Mouse (Mus musculus): ENCODE data around the gene Ggt5. TPM values are rescaled to one million over a fixed set of nuclear protein-coding genes. Genes with fewer than 3 reads are reported as not detected.
A peak's percentile ranks its signal among the peaks of the same experiment; 100 is the strongest.
"Not testable (repeated sequence)": the region's sequence is repeated elsewhere in the genome, so short reads cannot be mapped to it uniquely, and the experiment has no call there.

Gene Ggt5
- total and polyA plus RNA-seq, 2 experiments from 2014 or later, result 2.3 to 2.8 TPM

DNA sequence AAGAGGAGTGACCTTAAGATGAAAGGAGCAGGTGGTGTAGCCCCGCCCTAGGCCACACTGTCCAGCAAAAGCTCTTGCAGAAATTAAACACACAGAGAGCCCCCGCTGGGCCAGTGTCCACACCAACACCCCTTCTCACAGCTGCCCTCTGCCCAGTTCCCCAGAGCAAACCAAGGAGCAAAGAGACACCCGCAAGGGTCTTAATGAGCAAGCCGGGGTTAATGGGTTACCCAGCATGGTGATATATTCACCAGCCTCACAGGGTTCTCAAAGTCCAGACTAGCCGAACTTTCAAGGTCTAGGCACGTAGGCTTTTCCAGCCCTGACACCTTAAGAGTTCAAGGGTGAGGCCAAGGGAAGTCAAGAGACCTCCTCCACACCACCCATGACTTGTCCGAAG is 23.2 kb upstream of the Ggt5 start:
- DNase-seq (ENCODE audit: low spot score) (no peak), ATAC-seq (no peak)
- Histone ChIP-seq H3K9me3 (ENCODE audit: low read length) (no peaks in the 10 kb centered on the region), H3K4me3 (ENCODE audit: low read length) (no peak overlapping the region), H3K4me1 (ENCODE audit: insufficient read depth, low read length) (peaks cover 2% of the 10 kb centered on the region), H3K4me2 (ENCODE audit: low read depth, low read length) (no peak overlapping the region), H3K9ac (replicated peaks; ENCODE audit: low read length) (no peak overlapping the region), H3K27ac (no peak overlapping the region), H3K27me3 (ENCODE audit: insufficient read depth, low read length) (no peaks in the 10 kb centered on the region), H3K36me3 (ENCODE audit: insufficient read depth, low read length) (no peaks in the 10 kb centered on the region)
- no peak for TF ChIP-seq CTCF (IDR thresholded peaks at IDR 0.05; ENCODE audit: low read depth)
- WGBS, result 72% methylated on average over 7 of the region's 7 CpGs

GRCm38 (mm10) chr10:75566321-75566720 is 22.8 kb upstream of the Ggt5 start:
- H3K9ac ChIP-seq (replicated peaks; ENCODE audit: low read length), result no peak overlapping the region
- no peaks in the 10 kb centered on the region for H3K4me1 ChIP-seq (ENCODE audit: insufficient read depth, low read length)
- TF ChIP-seq CTCF (IDR thresholded peaks at IDR 0.05; ENCODE audit: low read depth), result peak; percentile 30; the same call in 1 of the 2 replicates
- 0 out of 2 replicates have a peak, but pooled peaks have one; percentile 11 for ATAC-seq
- H3K27ac ChIP-seq, result no peak overlapping the region
- DNase-seq (ENCODE audit: low spot score), result no peak
- H3K27me3 ChIP-seq (ENCODE audit: insufficient read depth, low read length), result no peaks in the 10 kb centered on the region
- no peaks in the 10 kb centered on the region for H3K9me3 ChIP-seq (ENCODE audit: low read length)
- no peaks in the 10 kb centered on the region for H3K36me3 ChIP-seq (ENCODE audit: insufficient read depth, low read length)
- no peak overlapping the region for H3K4me3 ChIP-seq (ENCODE audit: low read length)
- no peak overlapping the region for H3K4me2 ChIP-seq (ENCODE audit: low read depth, low read length)
- 81% methylated on average over 5 of the region's 5 CpGs for WGBS

- TF ChIP-seq CTCF (IDR thresholded peaks at IDR 0.05; ENCODE audit: low read depth), result peak; percentile 20; the same call in 1 of the 2 replicates
- not testable (repeated sequence) for DNase-seq (ENCODE audit: low spot score); H3K9ac ChIP-seq (replicated peaks; ENCODE audit: low read length); H3K4me3 ChIP-seq (ENCODE audit: low read length); H3K4me1 ChIP-seq (ENCODE audit: insufficient read depth, low read length); ATAC-seq; H3K4me2 ChIP-seq (ENCODE audit: low read depth, low read length); H3K36me3 ChIP-seq (ENCODE audit: insufficient read depth, low read length); H3K27me3 ChIP-seq (ENCODE audit: insufficient read depth, low read length); H3K9me3 ChIP-seq (ENCODE audit: low read length); H3K27ac ChIP-seq
- WGBS, result 83% methylated on average over 2 of the region's 2 CpGs
Observed at GRCm38 (mm10) chr10:75566765-75567164, 22.4 kb upstream of the Ggt5 start.

GRCm38 (mm10) chr10:75568029-75568428 is 21.1 kb upstream of the Ggt5 start:
- no peak for DNase-seq (ENCODE audit: low spot score)
- no peak overlapping the region for H3K4me2 ChIP-seq (ENCODE audit: low read depth, low read length)
- no peak for ATAC-seq
- H3K36me3 ChIP-seq (ENCODE audit: insufficient read depth, low read length), result no peaks in the 10 kb centered on the region
- no peak overlapping the region for H3K4me3 ChIP-seq (ENCODE audit: low read length)
- TF ChIP-seq CTCF (IDR thresholded peaks at IDR 0.05; ENCODE audit: low read depth), result no peak
- no peak overlapping the region for H3K27ac ChIP-seq
- H3K9me3 ChIP-seq (ENCODE audit: low read length), result no peaks in the 10 kb centered on the region
- H3K9ac ChIP-seq (replicated peaks; ENCODE audit: low read length), result no peak overlapping the region
- H3K27me3 ChIP-seq (ENCODE audit: insufficient read depth, low read length), result no peaks in the 10 kb centered on the region
- H3K4me1 ChIP-seq (ENCODE audit: insufficient read depth, low read length), result no peaks in the 10 kb centered on the region
- 44% methylated on average over 5 of the region's 5 CpGs for WGBS

GRCm38 (mm10) chr10:75568441-75568840 is 20.7 kb upstream of the Ggt5 start:
- no peak for ATAC-seq
- Histone ChIP-seq H3K4me3 (ENCODE audit: low read length) (no peak overlapping the region), H3K27me3 (ENCODE audit: insufficient read depth, low read length) (no peaks in the 10 kb centered on the region), H3K4me1 (ENCODE audit: insufficient read depth, low read length) (no peaks in the 10 kb centered on the region), H3K9me3 (ENCODE audit: low read length) (no peaks in the 10 kb centered on the region), H3K4me2 (ENCODE audit: low read depth, low read length) (no peak overlapping the region), H3K27ac (no peak overlapping the region), H3K36me3 (ENCODE audit: insufficient read depth, low read length) (no peaks in the 10 kb centered on the region), H3K9ac (replicated peaks; ENCODE audit: low read length) (no peak overlapping the region)
- no peak for TF ChIP-seq CTCF (IDR thresholded peaks at IDR 0.05; ENCODE audit: low read depth)
- 12% methylated on average over 11 of the region's 11 CpGs for WGBS
- no peak for DNase-seq (ENCODE audit: low spot score)

DNA sequence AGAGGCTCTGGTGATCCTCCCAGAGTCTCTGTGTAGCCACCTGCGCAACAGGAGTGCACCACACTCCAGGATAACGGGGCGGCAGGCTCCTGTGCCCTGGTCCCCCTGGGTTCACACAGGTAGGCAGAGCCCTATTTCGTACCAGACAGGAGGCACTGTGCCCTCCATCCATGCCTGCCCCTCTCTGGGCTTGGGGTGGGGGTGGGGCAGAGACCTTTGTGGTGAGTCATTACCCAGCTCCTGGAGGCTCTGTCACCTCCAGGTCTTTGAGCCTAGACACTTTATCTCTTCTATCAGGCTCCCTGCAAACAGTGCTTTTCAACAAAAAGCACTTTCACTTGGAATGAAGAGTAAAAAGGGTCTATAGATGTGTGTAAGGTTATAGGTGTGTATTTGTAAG is 20.3 kb upstream of the Ggt5 start:
- TF ChIP-seq CTCF (IDR thresholded peaks at IDR 0.05; ENCODE audit: low read depth), result no peak
- 22% methylated on average over 4 of the region's 4 CpGs for WGBS
- H3K27me3 ChIP-seq (ENCODE audit: insufficient read depth, low read length), result no peaks in the 10 kb centered on the region
- no peak overlapping the region for H3K4me2 ChIP-seq (ENCODE audit: low read depth, low read length)
- DNase-seq (ENCODE audit: low spot score) (no peak), ATAC-seq (no peak)
- H3K9me3 ChIP-seq (ENCODE audit: low read length), result no peaks in the 10 kb centered on the region
- no peaks in the 10 kb centered on the region for H3K4me1 ChIP-seq (ENCODE audit: insufficient read depth, low read length)
- no peak overlapping the region for H3K4me3 ChIP-seq (ENCODE audit: low read length)
- H3K27ac ChIP-seq, result no peak overlapping the region
- no peak overlapping the region for H3K9ac ChIP-seq (replicated peaks; ENCODE audit: low read length)
- no peaks in the 10 kb centered on the region for H3K36me3 ChIP-seq (ENCODE audit: insufficient read depth, low read length)

- WGBS, result 35% methylated on average over 10 of the region's 10 CpGs
- H3K27ac ChIP-seq, result no peak overlapping the region
- no peak overlapping the region for H3K4me2 ChIP-seq (ENCODE audit: low read depth, low read length)
- H3K27me3 ChIP-seq (ENCODE audit: insufficient read depth, low read length), result no peaks in the 10 kb centered on the region
- H3K36me3 ChIP-seq (ENCODE audit: insufficient read depth, low read length), result no peaks in the 10 kb centered on the region
- H3K9ac ChIP-seq (replicated peaks; ENCODE audit: low read length), result no peak overlapping the region
- DNase-seq (ENCODE audit: low spot score) (no peak), ATAC-seq (no peak)
- H3K4me3 ChIP-seq (ENCODE audit: low read length), result no peak overlapping the region
- TF ChIP-seq CTCF (IDR thresholded peaks at IDR 0.05; ENCODE audit: low read depth), result no peak
- no peaks in the 10 kb centered on the region for H3K4me1 ChIP-seq (ENCODE audit: insufficient read depth, low read length)
- no peaks in the 10 kb centered on the region for H3K9me3 ChIP-seq (ENCODE audit: low read length)
Observed at GRCm38 (mm10) chr10:75570981-75571657, 18.0 kb upstream of the Ggt5 start.
